Mouse (Mus musculus) lung, postnatal 0 days (tissue): ENCODE measurements around the gene Sbk3. TPM values are rescaled to one million over a fixed set of nuclear protein-coding genes. Genes with fewer than 3 reads are reported as not detected.
"Not testable (repeated sequence)": the region's sequence is repeated elsewhere in the genome, so short reads cannot be mapped to it uniquely, and the experiment has no call there.

Source experiments
- ATAC-seq: fragments of 200-750 bp; cut with Nextera tagmentation; 2 replicates; pipeline ENCODE4 v1.8.0; 2017; ENCODE audit warnings: moderate library complexity
- DNase-seq: peaks from one replicate; pipeline ENCODE4 v3.0.0-alpha.2; 2016; ENCODE audit warnings: low spot score
- H3K27ac ChIP-seq: fragments of 300-500 bp; sonication (generic); 2 replicates; pipeline ENCODE4 v1.5.1; 2014; ENCODE audit warnings: antibody characterized with exemption, mild to moderate bottlenecking, low read length, mixed read lengths
- H3K27me3 ChIP-seq: fragments of 300-500 bp; sonication (generic); replicated peaks from 2 replicates; pipeline ENCODE4 v1.6.1; 2014; ENCODE audit warnings: low read length, mixed read lengths; ENCODE audit not compliant: insufficient read depth
- H3K36me3 ChIP-seq: fragments of 300-500 bp; sonication (generic); 2 replicates; pipeline ENCODE4 v1.6.1; 2014; ENCODE audit warnings: low read length, mixed read lengths; ENCODE audit not compliant: insufficient read depth
- H3K4me1 ChIP-seq: fragments of 300-500 bp; sonication (generic); 2 replicates; pipeline ENCODE4 v1.6.1; 2014; ENCODE audit warnings: antibody characterized with exemption, low read depth, low read length, mixed read lengths; ENCODE audit not compliant: insufficient read depth
- H3K4me2 ChIP-seq: fragments of 300-500 bp; sonication (generic); replicated peaks from 2 replicates; pipeline ENCODE4 v1.6.1; 2014; ENCODE audit warnings: low read depth, mild to moderate bottlenecking, low read length, moderate library complexity, mixed read lengths
- H3K4me3 ChIP-seq: fragments of 300-500 bp; sonication (generic); 2 replicates; pipeline ENCODE4 v1.5.1; 2014; ENCODE audit warnings: low read depth, low read length
- H3K9ac ChIP-seq: fragments of 300-500 bp; sonication (generic); replicated peaks from 2 replicates; pipeline ENCODE4 v1.6.1; 2014; ENCODE audit warnings: low read depth, mild to moderate bottlenecking
- H3K9me3 ChIP-seq: fragments of 300-500 bp; sonication (generic); 2 replicates; pipeline ENCODE4 v1.6.1; 2016; ENCODE audit warnings: low read length, mixed read lengths
- CTCF ChIP-seq: IDR thresholded peaks from 2 replicates; pipeline ENCODE4 v1.5.1; 2016; ENCODE audit warnings: antibody characterized with exemption, mild to moderate bottlenecking
- EP300 ChIP-seq: IDR thresholded peaks from 2 replicates; pipeline ENCODE4 v1.6.1; 2016; ENCODE audit warnings: antibody characterized with exemption, mild to moderate bottlenecking, control low read depth
- WGBS: fragments of 180-500 bp; shearing (Covaris S2); extraction: QIAGEN DNeasy Blood & Tissue Kit; methylation state at CpG from one replicate; pipeline ENCODE4 v1.1.7; 2014; 5-methylcytosine and 5-hydroxymethylcytosine counted together
- polyA plus RNA-seq: library from polyadenylated mRNA; unstranded; fragments of >200 nt; fragmentation: Nextera tagmentation; extraction: Ambion mirVana; gene quantifications from 2 replicates; pipeline ENCODE4 v1.2.1, GENCODE M21; 2015

Gene Sbk3
- 0.37 TPM in 2 replicates for polyA plus RNA-seq

DNA sequence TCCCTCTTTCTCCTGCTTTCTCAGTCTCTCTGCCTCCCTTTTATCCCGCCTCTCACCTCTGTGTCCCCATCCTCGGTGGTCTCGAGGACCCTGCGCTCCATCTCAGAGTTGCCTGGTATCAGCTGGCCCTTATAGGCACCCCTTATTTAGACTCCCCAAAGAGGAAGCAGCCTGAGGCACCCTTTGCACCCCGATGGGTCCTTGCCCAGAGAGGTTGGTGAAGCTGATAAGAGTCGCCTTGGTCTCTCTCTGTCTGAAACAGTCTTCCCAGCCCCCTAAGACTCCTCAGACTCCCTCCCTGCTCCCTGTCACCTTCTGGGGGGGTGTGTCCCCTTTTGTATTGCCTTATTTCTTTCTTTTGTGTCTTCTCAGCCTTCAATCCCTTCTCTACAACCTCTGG, at the start of gene Sbk3:
Sbk3 (minus strand) TSS at position 101 of the 400 bp plus-strand sequence.
- WGBS, result 34% methylated on average over 6 of the region's 6 CpGs
- Histone ChIP-seq H3K9ac (no peak within 1 kb of the TSS), H3K4me1 (no peaks in the 10 kb centered on the region), H3K4me3 (no peak within 1 kb of the TSS), H3K27me3 (no peaks in the 10 kb centered on the region), H3K4me2 (no peak within 1 kb of the TSS), H3K9me3 (no peaks in the 10 kb centered on the region), H3K27ac (peak within 1 kb of the TSS; percentile 84), H3K36me3 (no peaks in the 10 kb centered on the region)
- ATAC-seq, result no peak
- TF ChIP-seq CTCF (no peak), EP300 (no peak)
- no peak for DNase-seq

DNA sequence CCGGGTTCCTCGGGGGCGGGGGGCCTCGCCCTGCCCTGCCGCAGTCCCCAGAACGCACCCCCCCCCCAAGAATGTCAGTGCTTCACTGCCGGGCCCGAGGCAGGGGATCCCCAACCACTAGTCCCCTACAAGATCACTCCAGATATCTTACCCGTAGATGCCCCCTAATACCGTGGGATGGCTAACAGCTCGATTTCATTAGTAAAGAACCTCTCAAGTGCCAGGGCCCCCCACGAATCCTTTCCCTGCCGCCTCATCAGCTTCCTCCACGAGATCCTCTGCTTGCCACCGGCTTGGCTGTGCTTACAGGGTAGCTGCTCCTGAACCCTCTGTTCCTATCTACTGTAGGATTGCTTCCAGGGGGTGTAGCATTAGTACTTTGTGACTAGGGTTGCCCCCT, 49.7 kb upstream of the Sbk3 start:
- Histone ChIP-seq H3K4me3 (peak overlapping the region; percentile 84), H3K27ac (peak overlapping the region; percentile 98), H3K9ac (peak overlapping the region; percentile 96), H3K36me3 (no peaks in the 10 kb centered on the region), H3K4me2 (peak overlapping the region; percentile 73), H3K4me1 (0 out of 2 replicates have a peak, but pooled peaks cover 4% of the 10 kb centered on the region), H3K9me3 (no peaks in the 10 kb centered on the region), H3K27me3 (no peaks in the 10 kb centered on the region)
- peak; percentile 2; the same call in 1 of the 2 replicates for ATAC-seq
- no peak for DNase-seq
- WGBS, result 0% methylated on average over 8 of the region's 15 CpGs
- TF ChIP-seq EP300, result no peak
- no peak for TF ChIP-seq CTCF

GRCm38 (mm10) chr7:5020000-5020681, 49.2 kb upstream of the Sbk3 start, which contains the start of the genes Zfp865 and Ccdc106:
Zfp865 (plus strand) TSS chr7:5020376.
Ccdc106 (plus strand) TSS chr7:5020553.
- DNase-seq (peak; percentile 99), ATAC-seq (peak; percentile 88)
- Histone ChIP-seq H3K36me3 (no peaks in the 10 kb centered on the region), H3K4me2 (peak within 1 kb of the TSS; percentile 73), H3K27me3 (no peaks in the 10 kb centered on the region), H3K27ac (peak within 1 kb of the TSS; percentile 98), H3K4me1 (0 out of 2 replicates have a peak, but pooled peaks cover 4% of the 10 kb centered on the region), H3K4me3 (peak within 1 kb of the TSS; percentile 84), H3K9me3 (no peaks in the 10 kb centered on the region), H3K9ac (peak within 1 kb of the TSS; percentile 96)
- under 1% methylated on average over 40 of the region's 49 CpGs for WGBS
- no peak for TF ChIP-seq CTCF
- TF ChIP-seq EP300, result 0 out of 2 replicates have a peak, but pooled peaks have one; percentile 9

GRCm38 (mm10) chr7:5019576-5019975, 48.6 kb upstream of the Sbk3 start:
- not testable (repeated sequence) for ATAC-seq, H3K9ac ChIP-seq, H3K4me1 ChIP-seq, H3K27me3 ChIP-seq, H3K36me3 ChIP-seq, DNase-seq, H3K9me3 ChIP-seq
- Histone ChIP-seq H3K4me3 (peak overlapping the region; percentile 84), H3K4me2 (peak overlapping the region; percentile 73), H3K27ac (peak overlapping the region; percentile 98)
- WGBS, result 31% methylated on average over 8 of the region's 8 CpGs

DNA sequence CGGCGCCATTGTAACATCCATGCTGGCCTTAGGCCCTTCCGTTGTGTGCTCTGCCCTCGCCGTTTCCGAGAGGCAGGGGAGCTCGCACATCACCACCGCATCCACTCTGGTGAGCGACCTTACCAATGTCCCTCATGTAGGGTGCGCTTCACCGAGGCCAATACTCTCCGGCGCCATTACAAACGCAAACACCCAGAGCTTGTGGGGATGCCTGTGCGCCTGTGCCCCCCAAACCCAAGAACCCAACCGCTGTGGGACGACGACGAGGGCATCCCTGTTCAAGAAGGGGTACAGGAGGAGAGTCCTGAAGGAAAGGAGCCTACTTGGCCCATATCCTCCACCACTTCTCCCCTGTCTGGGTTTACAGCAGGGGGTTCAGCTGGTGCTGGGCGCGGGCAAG, 47.0 kb upstream of the Sbk3 start:
- Histone ChIP-seq H3K27ac (0 out of 2 replicates have a peak overlapping the region, but pooled peaks have one; percentile 23), H3K9me3 (no peaks in the 10 kb centered on the region)
- 96% methylated on average over 21 of the region's 21 CpGs for WGBS

DNA sequence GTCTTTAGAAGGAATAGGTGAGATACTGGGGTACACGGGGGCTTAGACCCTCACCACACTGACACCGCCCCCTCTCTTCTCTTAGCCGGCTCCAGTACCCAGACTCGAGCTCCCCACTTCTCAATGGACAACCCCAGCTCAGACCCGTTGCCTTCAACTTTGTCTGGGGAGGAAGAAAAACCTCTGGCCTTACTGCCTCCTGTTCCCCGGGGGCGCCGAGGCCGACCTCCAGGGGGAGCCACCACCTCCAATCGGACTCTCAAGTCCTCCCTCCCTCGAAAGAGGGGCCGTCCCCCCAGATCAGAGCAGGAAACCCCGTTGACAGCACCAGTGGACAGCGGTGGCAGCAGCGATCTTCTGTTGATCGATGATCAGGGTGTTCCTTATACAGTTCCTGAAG, 46.4 kb upstream of the Sbk3 start:
- TF ChIP-seq CTCF, result peak; percentile 37
- no peak for TF ChIP-seq EP300
- H3K27ac ChIP-seq, result no peak overlapping the region
- 0 out of 2 replicates have a peak, but pooled peaks cover 4% of the 10 kb centered on the region for H3K4me1 ChIP-seq
- 92% methylated on average over 16 of the region's 16 CpGs for WGBS
- DNase-seq (no peak), ATAC-seq (no peak)
- H3K4me3 ChIP-seq, result no peak overlapping the region
- no peaks in the 10 kb centered on the region for H3K9me3 ChIP-seq
- H3K36me3 ChIP-seq, result no peaks in the 10 kb centered on the region
- no peaks in the 10 kb centered on the region for H3K27me3 ChIP-seq
- no peak overlapping the region for H3K4me2 ChIP-seq
- H3K9ac ChIP-seq, result no peak overlapping the region

More for the DNA sequence above, 47.0 kb upstream of the Sbk3 start:
- Histone ChIP-seq H3K27me3 (no peaks in the 10 kb centered on the region), H3K4me1 (0 out of 2 replicates have a peak, but pooled peaks cover 4% of the 10 kb centered on the region), H3K4me2 (no peak overlapping the region), H3K4me3 (no peak overlapping the region), H3K9ac (no peak overlapping the region), H3K36me3 (no peaks in the 10 kb centered on the region)
- no peak for DNase-seq
- TF ChIP-seq CTCF (no peak), EP300 (no peak)
- ATAC-seq, result no peak
